Mouse (Mus musculus) ES-E14 (cell line): ENCODE results near the gene Wtap. TPM values are rescaled to one million over a fixed set of nuclear protein-coding genes. Genes with fewer than 3 reads are reported as not detected.
A peak's percentile ranks its signal among the peaks of the same experiment; 100 is the strongest.
"Not testable (repeated sequence)": the region's sequence is repeated elsewhere in the genome, so short reads cannot be mapped to it uniquely, and the experiment has no call there.

Experiments used
- DNase-seq: peaks from one replicate; pipeline ENCODE4 v3.0.0-alpha.2; 2013; ENCODE audit warnings: low read depth, low spot score
- H3K27ac ChIP-seq: 2 replicates; pipeline ENCODE4 v1.5.1; 2012; ENCODE audit warnings: low read depth, mild to moderate bottlenecking, low read length, moderate library complexity, mixed read lengths; ENCODE audit not compliant: poor library complexity, insufficient read depth, severe bottlenecking
- H3K36me3 ChIP-seq: 2 replicates; pipeline ENCODE4 v1.6.1; 2012; ENCODE audit warnings: mild to moderate bottlenecking, low read length, moderate library complexity, mixed read lengths; ENCODE audit not compliant: control insufficient read depth, poor library complexity, insufficient read depth, severe bottlenecking
- H3K4me1 ChIP-seq, 2 experiments: fragments of 150-350 bp in 1 of 2; sonication (generic) in 1 of 2; 2 replicates each; pipeline ENCODE4 v1.6.1; 2012; ENCODE audit warnings: low read length in 2 of 2, mild to moderate bottlenecking in 1 of 2, mixed read lengths in 1 of 2; ENCODE audit not compliant: control insufficient read depth in 2 of 2, insufficient read depth in 2 of 2, poor library complexity in 1 of 2
- H3K4me3 ChIP-seq, 2 experiments: fragments of 150-350 bp in 1 of 2; sonication (generic) in 1 of 2; 2 replicates each; pipeline ENCODE4 v1.5.1; 2012; ENCODE audit warnings: low read length in 2 of 2, low read depth in 1 of 2, mild to moderate bottlenecking in 1 of 2, mixed read lengths in 1 of 2; ENCODE audit not compliant: insufficient read depth in 1 of 2, poor library complexity in 1 of 2, severe bottlenecking in 1 of 2
- H3K9ac ChIP-seq: 2 replicates; pipeline ENCODE4 v1.6.1; 2012; ENCODE audit warnings: low read depth, mild to moderate bottlenecking, low read length, mixed read lengths; ENCODE audit not compliant: poor library complexity, insufficient read depth, severe bottlenecking
- H3K9me3 ChIP-seq: fragments of 150-350 bp; sonication (generic); 2 replicates; pipeline ENCODE4 v1.6.1; 2012; ENCODE audit warnings: low read depth, mild to moderate bottlenecking, low read length; ENCODE audit not compliant: control insufficient read depth, insufficient read depth
- CHD2 ChIP-seq: IDR thresholded peaks from 2 replicates; pipeline ENCODE4 v1.6.1; 2014; ENCODE audit warnings: mild to moderate bottlenecking, low read depth, low read length, inconsistent platforms
- HCFC1 ChIP-seq: IDR thresholded peaks from 2 replicates; pipeline ENCODE4 v1.6.1; 2012; ENCODE audit warnings: low read length, inconsistent platforms, borderline replicate concordance; ENCODE audit not compliant: insufficient read depth
- MAFK ChIP-seq: IDR thresholded peaks from 2 replicates; pipeline ENCODE4 v1.6.1; 2014; ENCODE audit warnings: mild to moderate bottlenecking, low read depth, low read length, inconsistent platforms; ENCODE audit not compliant: insufficient read depth
- ZC3H11A ChIP-seq: IDR thresholded peaks from 2 replicates; pipeline ENCODE4 v1.6.1; 2012; ENCODE audit warnings: low read depth, mild to moderate bottlenecking, inconsistent platforms, low read length, borderline replicate concordance
- ZNF384 ChIP-seq: IDR thresholded peaks from 2 replicates; pipeline ENCODE4 v1.6.1; 2012; ENCODE audit warnings: low read depth, low read length, inconsistent platforms
- in situ Hi-C, 2 experiments: fragments of 600-800 bp; cut with MboI; formaldehyde crosslinking; loops; one replicate each; pipeline ENCODE4 v1.15.1; 2025; ENCODE audit warnings: low sequenced_read_pairs in 2 of 2, inconsistent platforms in 1 of 2; ENCODE audit not compliant: unreplicated experiment in 2 of 2
- total RNA-seq: library from RNA; depleted of rRNA; stranded (reverse); fragments of 300-350 nt; gene quantifications from 2 replicates; pipeline ENCODE4 v1.2.3, GENCODE M21; 2012

The Wtap gene
- total RNA-seq, 1 experiment = 83.8 TPM

DNA sequence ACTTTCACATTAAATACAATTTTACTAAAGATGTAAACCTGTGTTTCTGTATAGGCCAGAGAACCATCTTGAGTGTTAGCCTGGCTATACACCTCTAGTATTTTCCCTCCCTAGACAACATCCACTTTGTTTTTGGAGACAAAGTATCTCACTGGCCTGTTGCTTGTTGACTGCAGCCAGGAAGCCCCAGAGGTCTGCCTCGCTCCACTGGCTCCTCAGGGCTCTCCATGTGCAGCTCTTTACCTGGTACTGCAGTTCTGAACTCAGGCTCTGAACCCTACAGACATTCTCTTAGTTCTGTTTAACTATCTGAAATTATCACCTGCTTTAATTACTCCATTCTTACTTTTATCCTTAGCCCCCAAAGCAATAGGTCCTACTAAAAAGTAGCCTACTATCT, 15.4 kb downstream of the Wtap start:
- no peak overlapping the region for H3K9ac ChIP-seq
- TF ChIP-seq CHD2 (no peak), HCFC1 (no peak), ZC3H11A (no peak), ZNF384 (no peak), MAFK (no peak)
- no peak overlapping the region for H3K4me3 ChIP-seq
- H3K27ac ChIP-seq = no peak overlapping the region
- in situ Hi-C loops = loop anchor here in 1 of 2 experiments (10.0 kb wide), 1 partner anchor 54 kb away; no protein-coding TSS in a partner anchor
- DNase-seq = no peak
- peaks cover 33% of the 10 kb centered on the region for H3K36me3 ChIP-seq
- H3K4me1 ChIP-seq = no peaks in the 10 kb centered on the region
- H3K9me3 ChIP-seq = no peaks in the 10 kb centered on the region

DNA sequence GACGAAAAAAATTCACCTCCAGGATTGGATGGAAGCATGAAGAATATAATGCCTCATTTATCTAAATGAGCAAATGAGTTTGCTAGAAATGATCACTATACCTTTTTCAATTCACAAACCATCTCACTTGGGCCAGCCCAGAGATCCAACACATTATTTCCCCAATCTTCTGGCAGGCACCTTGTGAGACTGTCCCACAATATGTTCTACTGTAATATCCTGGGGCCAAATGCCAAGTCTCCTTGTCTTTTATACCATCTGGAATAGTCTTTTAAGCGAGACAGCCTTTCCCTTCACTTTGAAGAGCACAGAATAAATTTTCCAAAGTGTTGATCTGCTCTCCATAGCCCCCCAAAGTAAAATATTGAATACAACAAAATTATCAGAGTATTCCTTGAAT, 20.1 kb downstream of the Wtap start:
- DNase-seq = no peak

GRCm38 (mm10) chr17:12967173-12967572, 26.8 kb downstream of the Wtap start:
- TF ChIP-seq MAFK = no peak
- peak; percentile 61; the same call in 1 of the 2 replicates for TF ChIP-seq ZNF384
- no peak overlapping the region for H3K9ac ChIP-seq
- H3K27ac ChIP-seq = no peak overlapping the region
- no peaks in the 10 kb centered on the region for H3K4me1 ChIP-seq
- peaks cover 17% of the 10 kb centered on the region for H3K36me3 ChIP-seq
- no peaks in the 10 kb centered on the region for H3K9me3 ChIP-seq
- no peak overlapping the region for H3K4me3 ChIP-seq
- DNase-seq = no peak
- in situ Hi-C loops = no loop called here

More for the DNA sequence above, 20.1 kb downstream of the Wtap start:
- Histone ChIP-seq H3K36me3 (peaks cover 18% of the 10 kb centered on the region), H3K4me3 (no peak overlapping the region), H3K9ac (no peak overlapping the region), H3K9me3 (no peaks in the 10 kb centered on the region), H3K4me1 (no peaks in the 10 kb centered on the region), H3K27ac (no peak overlapping the region)
- in situ Hi-C loops = loop anchor here in 1 of 2 experiments (10.0 kb wide), 1 partner anchor 49 kb away; no protein-coding TSS in a partner anchor
- no peak for TF ChIP-seq ZNF384

DNA sequence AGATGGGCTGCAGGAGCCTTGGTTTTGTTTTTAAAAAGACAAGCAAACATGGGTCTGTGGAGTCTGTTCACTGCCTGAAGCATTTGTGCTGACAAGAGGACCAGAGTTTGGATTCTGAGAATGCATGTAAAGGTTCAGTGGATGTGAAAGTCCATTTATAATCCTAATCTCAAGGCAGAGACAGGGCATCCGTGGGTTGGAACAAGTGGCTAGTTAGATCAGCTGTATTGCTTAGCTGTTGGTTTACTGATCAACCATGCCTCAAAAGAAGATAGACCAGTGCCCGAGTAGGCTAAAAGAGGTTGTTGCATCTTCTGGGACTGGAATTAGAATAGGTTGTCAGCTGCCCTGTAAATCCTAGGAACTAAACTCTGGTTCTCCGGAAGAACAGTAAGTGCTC, 30.5 kb downstream of the Wtap start:
- Histone ChIP-seq H3K36me3 (peaks cover 13% of the 10 kb centered on the region), H3K9me3 (no peaks in the 10 kb centered on the region), H3K27ac (no peak overlapping the region), H3K4me3 (no peak overlapping the region), H3K9ac (no peak overlapping the region), H3K4me1 (peaks cover 0 to 4% of the 10 kb centered on the region in 2 experiments; a peak in 1 of 4 replicates)
- TF ChIP-seq HCFC1 (no peak), ZNF384 (no peak), ZC3H11A (no peak), MAFK (no peak), CHD2 (no peak)
- no peak for DNase-seq
- in situ Hi-C loops = no loop called here

DNA sequence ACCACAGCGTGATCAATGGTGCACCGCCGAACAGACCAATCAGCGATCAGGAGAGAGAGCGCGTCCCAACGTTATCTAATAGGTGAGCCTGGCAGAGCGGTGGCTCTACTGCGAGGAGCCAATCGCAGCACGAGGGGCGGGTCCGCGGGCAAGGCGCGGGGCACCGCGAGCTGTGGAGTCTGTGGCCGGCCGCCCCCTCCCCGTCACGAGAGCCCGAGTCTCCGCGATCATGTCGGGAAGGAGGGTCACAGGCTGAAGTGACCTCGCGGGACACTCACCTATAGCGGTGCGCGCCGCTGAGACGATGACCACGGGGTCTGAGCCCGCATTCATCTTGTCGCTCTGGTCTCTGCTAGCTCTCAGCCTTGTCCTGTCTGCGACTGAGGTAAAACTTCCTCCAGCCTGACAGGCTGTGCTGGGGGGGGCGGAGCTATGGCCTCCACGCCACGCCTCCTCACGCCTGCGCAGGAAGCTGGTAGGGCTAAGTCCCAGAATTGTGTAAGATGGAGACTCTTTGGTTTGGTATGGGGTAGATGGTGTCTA, 33.6 kb downstream of the Wtap start, which contains the start of gene Acat2:
TSS of gene Acat2 (minus strand) at position 417 of the 543 bp plus-strand sequence.
- H3K27ac ChIP-seq = 0 out of 2 replicates have a peak within 1 kb of the TSS, but pooled peaks have one; percentile 37
- TF ChIP-seq ZNF384 (no peak), ZC3H11A (no peak), CHD2 (0 out of 2 replicates have a peak, but pooled peaks have one; percentile 59), HCFC1 (no peak), MAFK (no peak)
- DNase-seq = peak; percentile 86
- H3K9me3 ChIP-seq = no peaks in the 10 kb centered on the region
- peaks cover 8% of the 10 kb centered on the region for H3K36me3 ChIP-seq
- in situ Hi-C loops = no loop called here
- H3K4me3 ChIP-seq = peak within 1 kb of the TSS; percentile 77 to 96
- peaks cover 0 to 4% of the 10 kb centered on the region in 2 experiments; a peak in 1 of 4 replicates for H3K4me1 ChIP-seq
- peak within 1 kb of the TSS; percentile 82 for H3K9ac ChIP-seq

- H3K36me3 ChIP-seq, DNase-seq, H3K9me3 ChIP-seq, H3K4me1 ChIP-seq, in situ Hi-C loops, H3K4me3 ChIP-seq, H3K9ac ChIP-seq, H3K27ac ChIP-seq: not testable (repeated sequence)
These were observed 34.6 kb downstream of the Wtap start for GRCm38 (mm10) chr17:12959377-12959776.
